Mouse (Mus musculus): Measurements from ENCODE around the gene Sgpp1. TPM values are rescaled to one million over a fixed set of nuclear protein-coding genes. Genes with fewer than 3 reads are reported as not detected.

The Sgpp1 gene
- total RNA-seq, 1 experiment: 4.8 TPM

- no peak for DNase-seq (ENCODE audit: low read depth, low spot score)
- Histone ChIP-seq H3K4me1 (ENCODE audit: control insufficient read depth in 2 of 2, insufficient read depth in 2 of 2, low read length in 2 of 2, poor library complexity in 1 of 2) (peaks cover 0 to 2% of the 10 kb centered on the region in 2 experiments; a peak in 1 of 4 replicates), H3K27ac (ENCODE audit: insufficient read depth, low read depth, low read length, poor library complexity, severe bottlenecking) (no peak overlapping the region), H3K9me3 (ENCODE audit: control insufficient read depth, insufficient read depth, low read depth, low read length) (no peaks in the 10 kb centered on the region), H3K9ac (ENCODE audit: insufficient read depth, low read depth, low read length, poor library complexity, severe bottlenecking) (peak overlapping the region; percentile 66), H3K36me3 (ENCODE audit: control insufficient read depth, insufficient read depth, low read length, poor library complexity, severe bottlenecking) (no peaks in the 10 kb centered on the region), H3K4me3 (ENCODE audit: insufficient read depth in 1 of 2, low read depth in 1 of 2, low read length in 2 of 2, poor library complexity in 1 of 2, severe bottlenecking in 1 of 2) (peak overlapping the region; percentile 73 to 86)
- in situ Hi-C loops (cut with MboI; ENCODE audit: low sequenced_read_pairs in 2 of 2, unreplicated experiment in 2 of 2): no loop called here
- TF ChIP-seq CHD2 (IDR thresholded peaks at IDR 0.05; ENCODE audit: low read depth, low read length) (no peak), MAFK (IDR thresholded peaks at IDR 0.05; ENCODE audit: insufficient read depth, low read depth, low read length) (no peak)
Measured at GRCm38 (mm10) chr12:75734891-75735245, 661 bp downstream of the Sgpp1 start.

DNA sequence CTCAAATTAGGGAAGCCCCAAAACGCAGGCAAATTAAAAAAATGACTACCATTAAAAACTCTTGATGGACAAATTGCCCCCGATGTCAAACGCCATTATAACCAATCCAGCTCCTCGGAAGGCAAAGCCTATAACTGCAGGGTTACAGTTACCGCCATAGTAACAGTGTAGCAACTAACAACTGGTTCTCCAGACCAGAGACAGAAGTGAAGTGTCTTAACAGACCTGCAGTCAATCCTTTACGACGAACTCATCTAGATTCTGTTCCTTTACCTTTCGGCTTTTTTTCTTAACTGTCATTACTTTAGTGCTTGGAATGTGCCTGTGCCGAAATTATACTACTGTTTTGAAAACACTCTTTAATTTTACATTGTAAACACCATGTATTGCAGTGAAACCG, 1.4 kb downstream of the Sgpp1 start:
- Histone ChIP-seq H3K9ac (ENCODE audit: insufficient read depth, low read depth, low read length, poor library complexity, severe bottlenecking) (no peak overlapping the region), H3K4me1 (ENCODE audit: control insufficient read depth in 2 of 2, insufficient read depth in 2 of 2, low read length in 2 of 2, poor library complexity in 1 of 2) (peaks cover 0 to 2% of the 10 kb centered on the region in 2 experiments; a peak in 1 of 4 replicates), H3K4me3 (ENCODE audit: insufficient read depth in 1 of 2, low read depth in 1 of 2, low read length in 2 of 2, poor library complexity in 1 of 2, severe bottlenecking in 1 of 2) (no peak overlapping the region), H3K9me3 (ENCODE audit: control insufficient read depth, insufficient read depth, low read depth, low read length) (no peaks in the 10 kb centered on the region), H3K36me3 (ENCODE audit: control insufficient read depth, insufficient read depth, low read length, poor library complexity, severe bottlenecking) (no peaks in the 10 kb centered on the region), H3K27ac (ENCODE audit: insufficient read depth, low read depth, low read length, poor library complexity, severe bottlenecking) (no peak overlapping the region)
- no peak for DNase-seq (ENCODE audit: low read depth, low spot score)
- TF ChIP-seq HCFC1 (IDR thresholded peaks at IDR 0.05; ENCODE audit: borderline replicate concordance, insufficient read depth, low read length) (no peak), CHD2 (IDR thresholded peaks at IDR 0.05; ENCODE audit: low read depth, low read length) (no peak), ZNF384 (IDR thresholded peaks at IDR 0.05; ENCODE audit: low read depth, low read length) (no peak), ZC3H11A (IDR thresholded peaks at IDR 0.05; ENCODE audit: borderline replicate concordance, low read depth, low read length) (no peak), MAFK (IDR thresholded peaks at IDR 0.05; ENCODE audit: insufficient read depth, low read depth, low read length) (no peak)
- in situ Hi-C loops (cut with MboI; ENCODE audit: low sequenced_read_pairs in 2 of 2, unreplicated experiment in 2 of 2): no loop called here

DNA sequence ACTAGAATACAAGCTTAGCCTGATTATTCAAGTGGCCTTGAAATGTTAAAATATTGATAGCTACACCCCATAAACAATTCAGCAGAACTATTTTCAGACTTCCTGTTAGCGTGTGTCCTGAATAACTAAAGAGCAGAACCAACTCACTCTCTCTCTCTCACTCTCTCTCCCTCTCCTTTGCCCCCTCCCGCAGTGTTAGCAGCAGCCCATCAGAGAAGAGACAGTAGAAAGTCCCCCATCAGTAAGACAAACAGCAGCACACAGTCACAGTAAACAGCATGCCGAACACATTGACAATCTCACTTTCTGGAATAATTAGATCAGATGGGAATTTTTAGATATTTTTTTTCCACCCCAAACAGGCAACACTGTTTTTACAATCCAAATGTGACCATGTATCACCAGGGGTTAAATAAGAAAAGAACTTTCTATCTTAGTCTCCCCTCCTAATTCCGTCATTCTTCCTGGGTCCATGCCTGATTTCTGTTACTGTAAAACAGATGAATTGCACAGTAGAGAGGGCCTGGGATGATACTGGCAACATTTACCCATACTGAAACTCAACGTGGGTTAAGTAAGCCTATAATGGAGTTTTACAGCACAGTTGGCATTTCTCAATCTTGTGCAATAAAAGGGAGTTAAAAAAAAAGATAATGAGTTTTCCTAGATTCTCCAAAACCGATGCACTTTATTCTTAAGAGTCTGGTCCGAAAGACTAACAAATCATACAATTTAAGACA, 2.0 kb downstream of the Sgpp1 start:
- Histone ChIP-seq H3K9me3 (ENCODE audit: control insufficient read depth, insufficient read depth, low read depth, low read length) (no peaks in the 10 kb centered on the region), H3K36me3 (ENCODE audit: control insufficient read depth, insufficient read depth, low read length, poor library complexity, severe bottlenecking) (no peaks in the 10 kb centered on the region), H3K9ac (ENCODE audit: insufficient read depth, low read depth, low read length, poor library complexity, severe bottlenecking) (no peak overlapping the region), H3K4me1 (ENCODE audit: control insufficient read depth in 2 of 2, insufficient read depth in 2 of 2, low read length in 2 of 2, poor library complexity in 1 of 2) (peaks cover 0 to 2% of the 10 kb centered on the region in 2 experiments; a peak in 1 of 4 replicates), H3K27ac (ENCODE audit: insufficient read depth, low read depth, low read length, poor library complexity, severe bottlenecking) (no peak overlapping the region), H3K4me3 (ENCODE audit: insufficient read depth in 1 of 2, low read depth in 1 of 2, low read length in 2 of 2, poor library complexity in 1 of 2, severe bottlenecking in 1 of 2) (no peak overlapping the region)
- DNase-seq (ENCODE audit: low read depth, low spot score): no peak
- in situ Hi-C loops (cut with MboI; ENCODE audit: low sequenced_read_pairs in 2 of 2, unreplicated experiment in 2 of 2): no loop called here
- TF ChIP-seq HCFC1 (IDR thresholded peaks at IDR 0.05; ENCODE audit: borderline replicate concordance, insufficient read depth, low read length) (no peak), MAFK (IDR thresholded peaks at IDR 0.05; ENCODE audit: insufficient read depth, low read depth, low read length) (no peak), ZC3H11A (IDR thresholded peaks at IDR 0.05; ENCODE audit: borderline replicate concordance, low read depth, low read length) (no peak), ZNF384 (IDR thresholded peaks at IDR 0.05; ENCODE audit: low read depth, low read length) (no peak), CHD2 (IDR thresholded peaks at IDR 0.05; ENCODE audit: low read depth, low read length) (no peak)

DNA sequence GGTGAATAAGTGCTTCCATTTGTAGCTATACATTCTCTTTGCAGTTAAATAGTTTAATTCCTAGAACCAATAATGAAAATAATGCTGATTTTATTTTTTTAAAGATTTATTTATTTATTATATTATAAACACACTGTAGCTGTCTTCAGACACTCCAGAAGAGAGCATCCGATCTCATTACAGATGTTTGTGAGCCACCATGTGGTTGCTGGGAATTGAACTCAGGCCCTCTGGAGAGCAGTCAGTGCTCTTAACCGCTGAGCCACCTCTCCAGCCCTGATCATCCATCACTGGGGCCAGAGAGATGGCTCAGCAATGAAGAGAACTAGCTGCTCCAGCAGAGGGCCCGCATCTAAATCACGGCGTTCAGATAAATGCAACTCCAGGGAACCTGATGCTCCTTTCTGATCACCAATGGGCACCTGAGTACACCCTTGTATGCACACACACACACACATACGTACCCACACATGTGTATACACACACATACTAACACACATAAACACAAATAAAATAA, 3.5 kb downstream of the Sgpp1 start:
- TF ChIP-seq HCFC1 (IDR thresholded peaks at IDR 0.05; ENCODE audit: borderline replicate concordance, insufficient read depth, low read length) (no peak), ZC3H11A (IDR thresholded peaks at IDR 0.05; ENCODE audit: borderline replicate concordance, low read depth, low read length) (no peak), ZNF384 (IDR thresholded peaks at IDR 0.05; ENCODE audit: low read depth, low read length) (no peak), MAFK (IDR thresholded peaks at IDR 0.05; ENCODE audit: insufficient read depth, low read depth, low read length) (no peak), CHD2 (IDR thresholded peaks at IDR 0.05; ENCODE audit: low read depth, low read length) (no peak)
- DNase-seq (ENCODE audit: low read depth, low spot score): no peak
- H3K36me3 ChIP-seq (ENCODE audit: control insufficient read depth, insufficient read depth, low read length, poor library complexity, severe bottlenecking): no peaks in the 10 kb centered on the region
- no peak overlapping the region for H3K4me3 ChIP-seq (ENCODE audit: insufficient read depth in 1 of 2, low read depth in 1 of 2, low read length in 2 of 2, poor library complexity in 1 of 2, severe bottlenecking in 1 of 2)
- no peaks in the 10 kb centered on the region for H3K9me3 ChIP-seq (ENCODE audit: control insufficient read depth, insufficient read depth, low read depth, low read length)
- no peak overlapping the region for H3K9ac ChIP-seq (ENCODE audit: insufficient read depth, low read depth, low read length, poor library complexity, severe bottlenecking)
- H3K27ac ChIP-seq (ENCODE audit: insufficient read depth, low read depth, low read length, poor library complexity, severe bottlenecking): no peak overlapping the region
- H3K4me1 ChIP-seq (ENCODE audit: control insufficient read depth in 2 of 2, insufficient read depth in 2 of 2, low read length in 2 of 2, poor library complexity in 1 of 2): peaks cover 0 to 2% of the 10 kb centered on the region in 2 experiments; a peak in 1 of 4 replicates
- in situ Hi-C loops (cut with MboI; ENCODE audit: low sequenced_read_pairs in 2 of 2, unreplicated experiment in 2 of 2): no loop called here

All from ES-E14 (cell line).